Mouse (Mus musculus): ENCODE measurements around the gene Tmem131.

The Tmem131 gene

GRCm38 (mm10) chr1:36938801-36939286, 4.6 kb downstream of the Tmem131 start:
- DNase-seq (ENCODE audit: low spot score in 2 of 2): peak in 1 of 2 experiments; percentile 42

DNA sequence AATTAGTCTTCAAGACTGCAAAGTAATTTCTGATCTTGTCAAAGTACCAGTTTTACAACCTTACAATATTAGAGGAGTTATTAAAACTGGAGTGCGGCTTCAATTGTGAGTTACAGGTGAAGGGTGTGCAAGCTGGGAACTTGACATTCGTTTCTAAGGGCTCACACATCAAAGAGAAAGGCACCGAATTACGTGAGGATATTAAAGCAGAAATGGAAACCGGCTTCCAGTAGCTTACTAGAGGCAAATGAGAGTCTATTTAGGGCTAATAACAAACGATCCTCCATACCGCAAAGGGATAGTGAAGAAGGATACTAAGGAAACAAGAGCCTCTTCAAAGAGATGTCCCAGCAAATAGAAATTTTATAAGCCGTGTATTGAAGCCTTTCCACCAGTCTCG, 5.1 kb downstream of the Tmem131 start:
- DNase-seq (ENCODE audit: low spot score in 2 of 2): no peak

DNA sequence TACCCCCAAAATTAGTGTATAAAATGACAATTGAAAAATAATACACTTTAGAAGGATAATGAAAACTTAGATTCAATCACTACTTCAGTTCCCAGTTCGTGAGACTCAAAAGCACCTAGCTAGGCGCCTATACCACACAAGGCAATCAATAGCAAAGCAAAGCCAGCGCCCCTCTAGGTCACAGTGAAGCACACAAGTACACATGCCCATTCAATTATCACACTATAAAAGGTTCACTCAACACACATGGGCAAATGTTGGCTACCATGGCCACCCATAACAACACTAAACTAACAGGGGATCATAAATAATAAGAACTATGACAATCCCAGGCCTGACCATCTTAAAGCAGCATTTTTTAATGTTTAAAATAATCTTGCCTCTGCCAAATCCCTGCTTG, 5.8 kb downstream of the Tmem131 start:
- no peak for DNase-seq (ENCODE audit: low spot score in 2 of 2)

DNA sequence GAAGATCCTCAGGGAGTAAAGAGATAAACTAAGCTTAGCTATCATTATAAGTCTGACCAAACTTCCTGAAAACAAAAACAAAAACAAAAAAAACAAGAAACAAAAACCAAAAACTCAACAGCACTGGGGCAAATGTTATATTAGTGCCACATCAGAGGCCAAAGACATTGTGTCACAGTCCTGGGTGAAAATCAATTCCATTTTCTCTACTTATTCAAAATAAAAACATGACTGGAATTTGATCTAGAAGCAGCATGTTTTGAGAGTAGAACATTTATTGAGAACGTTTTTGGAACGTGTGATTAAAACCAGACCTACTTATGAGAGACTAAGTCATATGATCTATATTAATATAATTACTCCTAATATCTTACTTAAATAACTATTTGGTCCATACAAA, 6.5 kb downstream of the Tmem131 start:
- no peak for DNase-seq (ENCODE audit: low spot score in 2 of 2)

DNA sequence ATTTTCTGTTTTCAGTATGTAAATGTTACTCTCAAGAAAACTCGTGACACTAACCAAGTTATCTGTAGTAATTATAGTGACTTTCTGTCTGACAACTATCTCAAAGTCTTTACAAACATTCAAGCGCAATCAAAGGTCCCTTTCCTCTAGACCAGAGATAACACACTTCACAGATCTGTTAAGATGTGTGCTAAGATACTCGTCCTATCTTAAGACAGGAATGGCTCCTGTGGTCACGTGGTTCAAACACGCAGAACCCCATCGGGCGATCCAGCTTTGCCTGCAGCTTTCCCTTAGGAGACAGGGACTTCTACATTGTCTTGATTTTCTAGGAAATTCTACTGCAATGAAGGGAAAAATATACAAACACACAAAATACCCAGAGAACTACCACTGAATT, 6.9 kb downstream of the Tmem131 start:
- DNase-seq (ENCODE audit: low spot score in 2 of 2): no peak

DNA sequence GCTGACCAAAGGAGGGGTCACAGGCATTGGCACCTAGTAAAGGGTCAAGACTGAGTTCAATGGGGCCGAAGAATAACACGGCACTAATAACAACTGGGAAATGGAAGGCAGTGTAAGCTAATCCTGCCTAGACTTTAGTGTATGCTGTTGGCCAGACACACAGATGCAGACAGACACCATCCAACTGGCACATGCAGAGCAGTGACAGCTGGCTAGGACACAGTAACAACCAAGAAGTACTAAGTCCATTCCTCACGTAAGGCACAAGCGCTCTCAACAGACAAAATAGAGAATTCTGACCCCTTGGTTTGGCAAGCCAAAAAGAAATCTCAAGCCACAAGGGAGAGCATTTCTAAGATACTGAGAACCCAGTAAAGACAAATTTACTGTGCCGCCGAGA, 8.7 kb downstream of the Tmem131 start:
- DNase-seq (ENCODE audit: low spot score in 2 of 2): no peak

DNA sequence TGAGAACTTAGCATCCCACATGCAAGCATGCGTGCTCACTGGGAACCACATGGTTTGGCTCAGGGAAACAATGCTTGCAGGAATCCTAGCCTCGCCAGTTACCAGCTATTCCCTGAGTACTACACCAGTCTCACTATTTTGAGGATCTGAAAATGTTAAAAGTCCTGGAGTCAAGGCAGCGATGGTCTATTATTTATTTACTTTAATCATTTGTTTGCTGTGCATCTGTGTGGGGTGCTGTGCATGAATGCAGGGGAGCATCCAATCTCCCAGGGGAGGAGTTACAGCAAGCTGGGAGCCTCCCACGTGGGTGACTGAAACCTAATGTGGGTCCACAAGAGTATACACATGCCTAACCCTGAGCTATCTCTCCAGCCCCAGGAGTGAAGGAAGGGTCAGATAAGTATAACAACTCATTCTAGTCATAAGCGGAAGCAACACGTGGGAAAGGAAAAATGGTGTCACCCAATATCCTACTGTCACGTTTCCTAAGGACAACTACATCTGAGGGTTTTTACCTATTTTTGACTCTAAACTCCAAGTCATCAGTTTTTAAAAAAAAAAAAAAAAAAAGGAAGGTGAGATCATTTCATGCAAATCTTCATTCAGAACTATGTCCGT, 9.4 kb downstream of the Tmem131 start:
- DNase-seq (ENCODE audit: low spot score in 2 of 2): no peak

DNA sequence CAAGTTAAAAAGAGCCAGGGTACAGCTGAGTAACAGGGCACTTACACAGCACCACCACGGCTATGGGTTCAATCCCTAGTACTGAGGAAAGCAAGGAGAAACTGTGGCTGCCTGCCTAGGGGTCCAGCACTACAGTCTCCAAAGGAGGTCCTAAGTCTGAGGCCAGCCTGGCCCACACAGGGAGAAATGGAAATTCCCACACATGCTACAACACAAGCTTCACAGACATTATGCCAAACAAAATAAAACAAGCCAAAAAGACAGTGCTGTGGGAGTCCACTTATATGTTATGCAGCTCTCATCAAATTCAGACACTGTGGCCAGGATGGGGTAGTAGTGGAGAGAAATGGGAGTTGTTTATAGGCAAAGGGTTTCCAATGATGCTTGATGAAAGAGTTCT, 11.2 kb downstream of the Tmem131 start:
- no peak for DNase-seq (ENCODE audit: low spot score in 2 of 2)

- no peak for DNase-seq (ENCODE audit: low spot score in 2 of 2)
Observed at GRCm38 (mm10) chr1:36930911-36931310, 12.6 kb downstream of the Tmem131 start.

- no peak for DNase-seq (ENCODE audit: low spot score in 2 of 2)
Observed at GRCm38 (mm10) chr1:36929996-36930395, 13.5 kb downstream of the Tmem131 start.

- DNase-seq (ENCODE audit: low spot score in 2 of 2): no peak
Observed at GRCm38 (mm10) chr1:36928357-36929330, 14.8 kb downstream of the Tmem131 start.

- DNase-seq (ENCODE audit: low spot score in 2 of 2): no peak
Observed at GRCm38 (mm10) chr1:36927569-36927968, 15.9 kb downstream of the Tmem131 start.

GRCm38 (mm10) chr1:36926738-36927137, 16.7 kb downstream of the Tmem131 start:
- DNase-seq (ENCODE audit: low spot score in 2 of 2): no peak

DNA sequence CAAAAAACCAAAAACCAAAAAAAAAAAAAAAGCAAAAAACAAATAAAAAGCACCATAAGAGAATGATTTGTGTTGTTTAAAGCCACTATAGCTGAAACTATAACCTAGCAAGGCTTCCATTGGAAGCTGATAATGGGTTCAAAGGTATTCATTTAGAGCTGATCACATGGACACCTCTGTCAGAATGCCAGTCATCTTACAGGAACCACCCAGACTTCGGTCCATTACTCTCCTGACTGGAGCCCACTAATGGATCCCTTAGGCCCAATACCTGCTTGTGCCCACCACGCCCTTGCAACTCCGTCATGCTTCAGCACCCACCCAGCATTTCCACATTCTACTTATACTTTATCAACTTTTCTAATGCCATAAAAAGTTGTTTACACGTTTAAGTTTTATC, 17.2 kb downstream of the Tmem131 start:
- DNase-seq (ENCODE audit: low spot score in 2 of 2): no peak

GRCm38 (mm10) chr1:36925781-36926180, 17.7 kb downstream of the Tmem131 start:
- no peak for DNase-seq (ENCODE audit: low spot score in 2 of 2)

- no peak for DNase-seq (ENCODE audit: low spot score in 2 of 2)
Observed at GRCm38 (mm10) chr1:36924853-36925252, 18.6 kb downstream of the Tmem131 start.

DNA sequence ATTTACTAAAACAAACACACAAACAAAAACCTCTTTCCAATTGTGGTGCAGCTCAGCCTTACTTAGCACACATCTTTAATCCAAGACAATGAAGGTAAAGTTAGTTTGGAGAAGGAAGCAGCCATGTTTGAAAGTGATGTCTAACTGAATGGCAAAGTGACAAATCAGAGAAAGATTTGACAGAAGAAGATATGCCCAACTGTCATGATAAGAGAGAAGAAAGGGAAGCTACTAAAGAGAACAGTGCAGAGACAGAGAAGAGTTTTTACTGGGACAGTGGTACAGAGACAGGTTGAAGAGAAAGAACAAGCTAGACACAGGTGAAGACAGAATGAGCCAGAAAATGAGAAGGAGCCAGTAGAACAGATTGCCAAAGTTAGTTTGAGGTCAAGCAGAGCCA, 19.6 kb downstream of the Tmem131 start:
- DNase-seq (ENCODE audit: low spot score in 2 of 2): no peak

DNA sequence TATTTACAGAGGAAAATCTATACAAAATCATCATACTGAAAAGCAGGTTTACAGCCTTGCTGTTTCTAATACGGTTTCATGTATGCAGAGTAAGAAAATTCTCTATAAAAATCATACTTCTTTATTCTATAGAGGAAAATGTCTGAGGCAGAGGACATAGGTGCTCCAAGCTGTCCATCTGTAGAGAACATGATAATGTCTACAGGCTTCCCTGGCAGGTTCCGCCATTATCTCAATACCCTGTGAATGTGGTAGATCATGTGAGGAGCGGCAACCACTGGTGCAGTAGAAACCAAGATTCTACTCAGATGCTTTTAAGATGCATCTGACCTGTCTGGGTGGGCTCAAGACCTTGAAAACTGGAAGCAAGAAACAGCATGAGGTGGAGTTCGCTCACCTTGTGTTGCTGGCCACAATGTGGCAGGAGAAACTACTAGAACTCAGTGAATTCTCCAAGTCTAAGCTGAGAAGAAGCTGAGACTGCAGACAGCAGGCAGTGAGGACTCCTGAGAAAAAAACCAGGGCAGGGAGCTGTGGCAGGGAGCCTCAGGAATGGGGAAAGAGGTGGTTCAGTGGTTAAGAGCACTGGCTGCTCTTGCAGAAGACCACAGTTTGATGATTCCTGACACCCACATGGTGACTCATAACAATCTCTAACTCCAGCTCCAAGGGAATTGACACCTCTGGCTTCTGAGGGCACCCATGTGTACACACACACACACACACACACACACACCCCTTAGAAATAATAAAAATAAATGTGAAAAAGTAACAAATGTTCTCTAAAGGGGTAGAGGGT, 20.6 kb downstream of the Tmem131 start:
- no peak for DNase-seq (ENCODE audit: low spot score in 2 of 2)

- DNase-seq (ENCODE audit: low spot score in 2 of 2): no peak
Observed at GRCm38 (mm10) chr1:36921614-36922393, 21.7 kb downstream of the Tmem131 start.

- no peak for DNase-seq (ENCODE audit: low spot score in 2 of 2)
Observed at GRCm38 (mm10) chr1:36920726-36921125, 22.7 kb downstream of the Tmem131 start.

DNA sequence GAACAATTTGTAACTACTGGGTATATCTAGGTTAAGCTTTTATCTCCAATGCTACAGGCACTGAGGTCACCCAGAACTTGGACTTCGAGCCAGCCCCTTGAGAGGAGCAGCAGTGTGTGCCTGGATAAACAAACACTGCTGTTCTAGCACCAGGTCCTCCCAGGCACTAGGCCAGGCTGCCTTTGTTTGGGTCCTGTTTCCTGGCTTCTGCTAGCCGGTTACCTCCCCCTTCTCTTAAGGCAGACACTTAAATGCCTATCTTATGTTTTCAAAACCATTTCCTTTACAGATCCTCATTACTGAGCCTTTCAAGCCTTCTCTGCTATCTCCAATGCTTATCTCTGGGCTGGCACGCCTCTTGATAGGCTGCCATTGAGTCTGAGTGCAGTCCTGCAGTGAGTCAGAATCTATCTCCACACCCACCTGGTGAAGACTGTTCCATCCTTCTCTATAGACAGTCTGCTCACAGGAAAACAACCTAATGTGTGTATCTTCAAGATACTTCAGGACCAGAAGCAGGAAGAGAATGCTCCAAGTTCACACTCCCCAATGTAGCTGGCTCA, 23.2 kb downstream of the Tmem131 start:
- DNase-seq (ENCODE audit: low spot score in 2 of 2): no peak

All from spleen, postnatal 14 days (tissue).